Mouse (Mus musculus) thymus, postnatal 36 days (tissue): Measurements from ENCODE around the gene Tlr13.

Experiments used
- DNase-seq, 2 experiments: peaks; one replicate each; pipeline ENCODE4 v3.0.0; 2022; ENCODE audit warnings: mixed read lengths in 2 of 2

Tlr13 gene

GRCm38 (mm10) chrX:106142936-106143335 lies at the start of gene Tlr13:
Gene Tlr13, plus strand, starts transcription at chrX:106143204.
- no peak for DNase-seq

- peak; percentile 5 to 24 for DNase-seq
Observed at GRCm38 (mm10) chrX:106105464-106105863, 37.5 kb upstream of the Tlr13 start.

- DNase-seq = no peak
Observed at GRCm38 (mm10) chrX:106113881-106114280, 29.1 kb upstream of the Tlr13 start.

- DNase-seq = no peak
Observed at GRCm38 (mm10) chrX:106114674-106115073, 28.3 kb upstream of the Tlr13 start.

GRCm38 (mm10) chrX:106122823-106123222 lies 20.2 kb upstream of the Tlr13 start:
- no peak for DNase-seq

GRCm38 (mm10) chrX:106128283-106128682 lies 14.7 kb upstream of the Tlr13 start:
- no peak for DNase-seq

GRCm38 (mm10) chrX:106129877-106130276 lies 13.1 kb upstream of the Tlr13 start:
- no peak for DNase-seq

GRCm38 (mm10) chrX:106134916-106135315 lies 8.1 kb upstream of the Tlr13 start:
- no peak for DNase-seq

GRCm38 (mm10) chrX:106135484-106135883 lies 7.5 kb upstream of the Tlr13 start:
- peak in 1 of 2 experiments; percentile 1 for DNase-seq

- DNase-seq = no peak
Observed at GRCm38 (mm10) chrX:106135916-106136575, 7.0 kb upstream of the Tlr13 start.

GRCm38 (mm10) chrX:106139309-106140070 lies 3.5 kb upstream of the Tlr13 start:
- no peak for DNase-seq

GRCm38 (mm10) chrX:106148185-106148584 lies 5.2 kb downstream of the Tlr13 start:
- DNase-seq = no peak

GRCm38 (mm10) chrX:106149460-106149859 lies 6.5 kb downstream of the Tlr13 start:
- no peak for DNase-seq

- DNase-seq = no peak
Observed at GRCm38 (mm10) chrX:106154180-106154586, 11.2 kb downstream of the Tlr13 start.

- DNase-seq = no peak
Observed at GRCm38 (mm10) chrX:106155892-106156291, 12.9 kb downstream of the Tlr13 start.

- DNase-seq = no peak
Observed at GRCm38 (mm10) chrX:106163995-106164394, 21.0 kb downstream of the Tlr13 start.

- no peak for DNase-seq
Observed at GRCm38 (mm10) chrX:106164555-106164954, 21.6 kb downstream of the Tlr13 start.

GRCm38 (mm10) chrX:106165089-106165488 lies 22.1 kb downstream of the Tlr13 start:
- DNase-seq = no peak

- DNase-seq = peak; percentile 68 to 72
Observed at GRCm38 (mm10) chrX:106171106-106171852, 28.3 kb downstream of the Tlr13 start.

GRCm38 (mm10) chrX:106171853-106172154 lies 28.8 kb downstream of the Tlr13 start:
- DNase-seq = peak; percentile 44 to 62

- no peak for DNase-seq
Observed at GRCm38 (mm10) chrX:106176331-106176730, 33.3 kb downstream of the Tlr13 start.

- no peak for DNase-seq
Observed at GRCm38 (mm10) chrX:106184279-106184678, 41.3 kb downstream of the Tlr13 start.

- DNase-seq = no peak
Observed at GRCm38 (mm10) chrX:106185706-106186105, 42.7 kb downstream of the Tlr13 start.
